Mouse (Mus musculus): ENCODE results near the gene Lrrc51. TPM values are rescaled to one million over a fixed set of nuclear protein-coding genes. Genes with fewer than 3 reads are reported as not detected.

Lrrc51 gene
- polyA plus RNA-seq (2012; fragmentation: generic; extraction: Trizol): 8.8 TPM

DNA sequence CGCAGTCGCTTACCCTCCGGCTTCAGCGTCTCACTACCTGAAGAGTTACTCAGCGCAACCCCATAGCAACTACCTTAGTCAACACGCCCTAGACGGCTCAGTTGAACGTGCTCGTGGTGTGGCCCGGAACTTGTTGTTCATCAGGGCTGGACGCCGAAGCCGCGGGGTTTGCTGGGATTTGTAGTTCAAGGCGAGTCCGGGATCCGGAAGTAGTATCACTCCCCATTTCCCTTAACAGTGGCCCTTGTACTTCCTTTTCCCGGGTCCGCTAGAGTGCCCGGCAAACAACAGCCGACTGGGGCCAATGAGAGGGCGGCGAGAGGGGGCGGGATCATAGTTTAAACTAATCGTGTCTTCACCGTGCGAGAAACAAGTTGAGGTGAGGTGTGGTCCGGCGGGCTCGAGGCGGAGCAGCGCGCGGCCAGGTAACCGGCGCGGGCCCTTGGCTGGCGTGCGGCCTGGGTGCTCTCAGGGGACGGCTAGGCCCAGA is at the start of gene Lrrc51, which contains the start of gene Numa1:
Gene Lrrc51 (minus strand): TSS at position 145 of the 490 bp plus-strand sequence.
Gene Numa1 (plus strand): TSS at position 361 of the 490 bp plus-strand sequence.
- Histone ChIP-seq H3K36me3 (ENCODE audit: control insufficient read depth, insufficient read depth) (no peaks in the 10 kb centered on the region), H3K79me2 (ENCODE audit: control insufficient read depth, insufficient read depth) (peaks cover 63% of the 10 kb centered on the region), H3K4me2 (ENCODE audit: low read depth) (peak within 1 kb of the TSS; percentile 75), H3K4me3 (peak within 1 kb of the TSS; percentile 76), H3ac (ENCODE audit: control insufficient read depth, insufficient read length) (peak within 1 kb of the TSS; percentile 93), H3K27me3 (ENCODE audit: control insufficient read depth, insufficient read depth, insufficient read length) (no peaks in the 10 kb centered on the region)
- TF ChIP-seq POLR2A (IDR thresholded peaks at IDR 0.05; ENCODE audit: insufficient read length, low read depth) (peak; percentile 64), POLR2AphosphoS2 (IDR thresholded peaks at IDR 0.05; ENCODE audit: insufficient read length, low read depth) (peak; percentile 66), E2F4 (IDR thresholded peaks at IDR 0.05; ENCODE audit: insufficient read depth) (peak; percentile 66), REST (IDR thresholded peaks at IDR 0.05; ENCODE audit: insufficient read depth, insufficient read length) (no peak)

DNA sequence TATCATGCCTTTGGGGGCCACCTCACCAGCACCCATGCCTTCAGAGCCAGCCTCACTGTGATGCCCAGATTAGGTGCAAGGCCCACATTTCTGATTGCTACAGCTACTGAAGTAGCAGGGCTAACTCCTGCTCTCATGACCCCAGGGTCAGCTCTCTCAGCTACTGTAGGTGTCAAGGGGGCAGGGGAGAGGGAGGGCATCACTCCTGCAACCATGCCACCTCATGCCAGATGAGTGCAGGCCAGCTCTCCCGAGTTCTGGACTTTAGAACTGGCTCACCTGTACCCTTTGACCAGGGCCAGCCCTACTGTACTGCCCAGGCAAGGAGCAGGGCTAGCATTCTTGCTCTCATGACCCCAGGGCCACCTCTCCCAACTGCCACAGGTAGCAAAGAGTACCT is 49.0 kb upstream of the Lrrc51 start:
- peaks cover 8% of the 10 kb centered on the region for H3K36me3 ChIP-seq (ENCODE audit: control insufficient read depth, insufficient read depth)
- TF ChIP-seq CEBPB (IDR thresholded peaks at IDR 0.05; ENCODE audit: insufficient read depth, poor library complexity, severe bottlenecking) (no peak), MYOG (IDR thresholded peaks at IDR 0.05; ENCODE audit: control insufficient read depth in 1 of 3, insufficient read depth in 1 of 3, insufficient read length in 2 of 3, low read depth in 2 of 3) (no peak), POLR2AphosphoS2 (IDR thresholded peaks at IDR 0.05; ENCODE audit: insufficient read length, low read depth) (no peak), POLR2A (IDR thresholded peaks at IDR 0.05; ENCODE audit: insufficient read length, low read depth) (no peak), MYOD1 (IDR thresholded peaks at IDR 0.05; ENCODE audit: control insufficient read depth in 1 of 3, insufficient read length in 2 of 3, low read depth in 2 of 3) (no peak), E2F4 (IDR thresholded peaks at IDR 0.05; ENCODE audit: insufficient read depth) (no peak)

DNA sequence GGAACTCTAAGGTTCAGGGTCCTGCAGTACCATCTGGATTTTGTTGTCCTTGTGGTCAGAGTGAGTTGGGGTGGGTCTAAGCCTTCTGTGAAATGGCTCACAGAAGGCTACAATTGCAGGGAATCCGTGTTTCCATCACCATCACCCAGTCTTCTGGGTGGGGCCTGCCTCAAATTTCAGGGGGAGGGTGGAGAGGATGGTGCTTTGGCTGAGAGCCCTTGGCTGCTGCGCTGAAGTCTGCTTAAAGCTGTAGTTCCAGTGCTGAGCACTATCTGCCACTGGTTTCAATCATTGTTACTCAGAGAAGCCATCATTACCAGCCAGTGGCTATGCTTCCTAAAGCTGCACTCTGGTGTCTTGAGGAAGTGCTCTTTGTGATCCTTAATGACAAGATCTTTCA is 40.8 kb upstream of the Lrrc51 start:
- Histone ChIP-seq H3K36me3 (ENCODE audit: control insufficient read depth, insufficient read depth) (no peaks in the 10 kb centered on the region), H3K4me2 (ENCODE audit: low read depth) (peak overlapping the region; percentile 71), H3K4me3 (no peak overlapping the region), H3K79me2 (ENCODE audit: control insufficient read depth, insufficient read depth) (peaks cover 68% of the 10 kb centered on the region), H3ac (ENCODE audit: control insufficient read depth, insufficient read length) (no peak overlapping the region), H3K27me3 (ENCODE audit: control insufficient read depth, insufficient read depth, insufficient read length) (no peaks in the 10 kb centered on the region)
- TF ChIP-seq MAX (IDR thresholded peaks at IDR 0.05; ENCODE audit: low read depth): no peak

More for the DNA sequence above, 49.0 kb upstream of the Lrrc51 start:
- H3ac ChIP-seq (ENCODE audit: control insufficient read depth, insufficient read length): no peak overlapping the region
- H3K4me2 ChIP-seq (ENCODE audit: low read depth): no peak overlapping the region
- no peak overlapping the region for H3K4me3 ChIP-seq
- no peaks in the 10 kb centered on the region for H3K27me3 ChIP-seq (ENCODE audit: control insufficient read depth, insufficient read depth, insufficient read length)
- H3K79me2 ChIP-seq (ENCODE audit: control insufficient read depth, insufficient read depth): peaks cover 17% of the 10 kb centered on the region

DNA sequence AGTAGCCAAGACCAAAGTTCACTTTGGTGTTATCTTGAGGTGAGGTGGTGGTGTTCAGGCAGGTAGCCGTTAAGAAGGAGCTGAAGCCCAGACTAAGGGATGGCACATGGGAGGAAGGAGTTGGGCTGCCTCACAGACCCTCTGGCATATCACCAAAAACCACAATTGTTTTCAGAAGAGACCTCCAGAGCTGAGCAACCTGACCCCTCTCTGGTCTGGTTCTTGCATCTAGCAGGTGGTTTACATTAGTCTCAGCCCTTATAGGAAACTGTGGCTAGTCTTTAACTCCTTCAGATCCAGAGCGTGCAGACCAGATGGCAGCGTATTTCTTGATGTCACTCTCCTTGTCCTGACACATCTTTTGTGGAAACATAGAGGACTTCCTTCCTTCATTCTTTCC is 40.0 kb upstream of the Lrrc51 start:
- peak overlapping the region; percentile 71 for H3K4me2 ChIP-seq (ENCODE audit: low read depth)
- no peaks in the 10 kb centered on the region for H3K27me3 ChIP-seq (ENCODE audit: control insufficient read depth, insufficient read depth, insufficient read length)
- no peak overlapping the region for H3K4me3 ChIP-seq
- no peaks in the 10 kb centered on the region for H3K36me3 ChIP-seq (ENCODE audit: control insufficient read depth, insufficient read depth)
- no peak overlapping the region for H3ac ChIP-seq (ENCODE audit: control insufficient read depth, insufficient read length)
- TF ChIP-seq MAX (IDR thresholded peaks at IDR 0.05; ENCODE audit: low read depth) (no peak), MYOG (IDR thresholded peaks at IDR 0.05; ENCODE audit: control insufficient read depth in 1 of 3, insufficient read depth in 1 of 3, insufficient read length in 2 of 3, low read depth in 2 of 3) (no peak), MYOD1 (IDR thresholded peaks at IDR 0.05; ENCODE audit: control insufficient read depth in 1 of 3, insufficient read length in 2 of 3, low read depth in 2 of 3) (peak in 1 of 3 experiments; percentile 5), TCF3 (IDR thresholded peaks at IDR 0.05; ENCODE audit: insufficient read length, low read depth) (no peak), CEBPB (IDR thresholded peaks at IDR 0.05; ENCODE audit: insufficient read depth, poor library complexity, severe bottlenecking) (no peak), POLR2AphosphoS2 (IDR thresholded peaks at IDR 0.05; ENCODE audit: insufficient read length, low read depth) (no peak), REST (IDR thresholded peaks at IDR 0.05; ENCODE audit: insufficient read depth, insufficient read length) (no peak), SRF (IDR thresholded peaks at IDR 0.05; ENCODE audit: control insufficient read depth, insufficient read length, low read depth) (no peak)
- peaks cover 70% of the 10 kb centered on the region for H3K79me2 ChIP-seq (ENCODE audit: control insufficient read depth, insufficient read depth)

DNA sequence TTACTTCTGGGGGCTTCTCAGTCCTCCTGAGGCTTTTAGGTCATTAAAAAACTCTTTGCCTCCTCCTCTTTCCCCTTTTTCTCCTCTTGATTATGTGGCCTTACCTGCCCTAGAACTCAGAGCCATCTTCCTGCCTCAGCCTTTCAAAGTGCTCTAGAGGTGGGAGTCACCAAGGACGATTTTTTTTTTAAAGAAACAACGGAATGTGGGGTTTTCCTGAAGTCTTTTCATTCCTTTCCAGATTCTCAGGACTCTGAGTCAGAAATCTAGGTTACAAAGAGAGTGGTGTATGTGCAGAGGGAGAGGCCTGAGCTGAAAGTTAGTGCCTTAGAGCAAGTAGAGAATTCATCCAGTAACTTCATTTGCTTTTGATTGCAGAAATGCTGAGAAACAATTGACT is 38.0 kb upstream of the Lrrc51 start:
- no peaks in the 10 kb centered on the region for H3K27me3 ChIP-seq (ENCODE audit: control insufficient read depth, insufficient read depth, insufficient read length)
- H3K4me3 ChIP-seq: peak overlapping the region; percentile 79
- H3K4me2 ChIP-seq (ENCODE audit: low read depth): peak overlapping the region; percentile 94
- no peaks in the 10 kb centered on the region for H3K36me3 ChIP-seq (ENCODE audit: control insufficient read depth, insufficient read depth)
- H3K79me2 ChIP-seq (ENCODE audit: control insufficient read depth, insufficient read depth): peaks cover 84% of the 10 kb centered on the region
- H3ac ChIP-seq (ENCODE audit: control insufficient read depth, insufficient read length): no peak overlapping the region
- TF ChIP-seq MAX (IDR thresholded peaks at IDR 0.05; ENCODE audit: low read depth) (no peak), POLR2A (IDR thresholded peaks at IDR 0.05; ENCODE audit: insufficient read length, low read depth) (no peak), TCF3 (IDR thresholded peaks at IDR 0.05; ENCODE audit: insufficient read length, low read depth) (no peak), POLR2AphosphoS2 (IDR thresholded peaks at IDR 0.05; ENCODE audit: insufficient read length, low read depth) (no peak), CEBPB (IDR thresholded peaks at IDR 0.05; ENCODE audit: insufficient read depth, poor library complexity, severe bottlenecking) (no peak), TCF12 (IDR thresholded peaks at IDR 0.05; ENCODE audit: insufficient read depth, poor library complexity, severe bottlenecking) (no peak), REST (IDR thresholded peaks at IDR 0.05; ENCODE audit: insufficient read depth, insufficient read length) (no peak), MYOG (IDR thresholded peaks at IDR 0.05; ENCODE audit: control insufficient read depth in 1 of 3, insufficient read depth in 1 of 3, insufficient read length in 2 of 3, low read depth in 2 of 3) (no peak), USF1 (IDR thresholded peaks at IDR 0.05; ENCODE audit: low read depth) (no peak), E2F4 (IDR thresholded peaks at IDR 0.05; ENCODE audit: insufficient read depth) (no peak), MYOD1 (IDR thresholded peaks at IDR 0.05; ENCODE audit: control insufficient read depth in 1 of 3, insufficient read length in 2 of 3, low read depth in 2 of 3) (no peak), SRF (IDR thresholded peaks at IDR 0.05; ENCODE audit: control insufficient read depth, insufficient read length, low read depth) (no peak)

Measured in myocyte (in vitro differentiated cells).